Mouse (Mus musculus): ENCODE measurements around the gene Dock4. TPM values are rescaled to one million over a fixed set of nuclear protein-coding genes. Genes with fewer than 3 reads are reported as not detected.

The Dock4 gene
- 30.1 and 31.9 TPM in 2 replicates for polyA plus RNA-seq (2015; fragmentation: Nextera tagmentation; extraction: Ambion mirVana)

GRCm38 (mm10) chr12:40445648-40446449, at the start of gene Dock4, which contains the start of gene Zfp277:
Dock4 (plus strand) TSS chr12:40445952.
Zfp277 (minus strand) TSS chr12:40445902.
- under 1% methylated on average over 80 of the region's 80 CpGs for WGBS
- peak within 1 kb of the TSS; percentile 86 for H3K9ac ChIP-seq (replicated peaks)

DNA sequence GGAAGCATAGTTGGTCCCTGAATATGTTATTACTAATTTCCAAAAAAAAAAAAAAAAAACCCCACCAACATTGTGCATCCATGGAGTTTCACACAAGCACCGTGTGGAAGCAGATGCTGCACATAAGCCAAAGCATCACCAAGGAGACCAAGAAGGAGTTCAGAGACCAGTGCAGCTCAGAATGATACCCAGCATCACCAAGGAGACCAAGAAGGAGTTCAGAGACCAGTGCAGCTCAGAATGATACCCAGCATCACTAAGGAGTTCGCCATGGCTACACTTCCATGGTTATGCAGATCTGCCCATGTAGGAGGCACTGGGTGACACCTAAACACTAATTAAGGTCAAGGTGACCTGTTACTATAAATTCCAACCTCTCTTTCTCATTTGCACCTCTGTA, 46.8 kb upstream of the Dock4 start:
- Histone ChIP-seq H3K4me3 (no peak overlapping the region), H3K27ac (replicated peaks) (no peak overlapping the region), H3K9ac (replicated peaks) (no peak overlapping the region), H3K9me3 (no peaks in the 10 kb centered on the region), H3K4me2 (replicated peaks) (no peak overlapping the region), H3K36me3 (no peaks in the 10 kb centered on the region), H3K27me3 (no peaks in the 10 kb centered on the region), H3K4me1 (no peaks in the 10 kb centered on the region)
- ATAC-seq (replicated peaks) = no peak
- 87% methylated on average over 2 of the region's 2 CpGs for WGBS

More at GRCm38 (mm10) chr12:40445648-40446449, at the start of gene Dock4, which contains the start of gene Zfp277:
- Histone ChIP-seq H3K4me3 (peak within 1 kb of the TSS; percentile 85), H3K4me2 (replicated peaks) (peak within 1 kb of the TSS; percentile 91), H3K27ac (replicated peaks) (peak within 1 kb of the TSS; percentile 95), H3K27me3 (no peaks in the 10 kb centered on the region), H3K36me3 (no peaks in the 10 kb centered on the region), H3K9me3 (no peaks in the 10 kb centered on the region), H3K4me1 (peaks cover 22% of the 10 kb centered on the region)
- ATAC-seq (replicated peaks) = peak; percentile 99

- Histone ChIP-seq H3K4me2 (replicated peaks) (no peak overlapping the region), H3K36me3 (no peaks in the 10 kb centered on the region), H3K9me3 (no peaks in the 10 kb centered on the region), H3K27me3 (no peaks in the 10 kb centered on the region), H3K9ac (replicated peaks) (no peak overlapping the region), H3K4me3 (no peak overlapping the region), H3K27ac (replicated peaks) (no peak overlapping the region), H3K4me1 (no peaks in the 10 kb centered on the region)
- ATAC-seq (replicated peaks) = no peak
- 90% methylated on average over 2 of the region's 2 CpGs for WGBS
These were observed 46.4 kb upstream of the Dock4 start for GRCm38 (mm10) chr12:40399386-40399785.

- no peaks in the 10 kb centered on the region for H3K9me3 ChIP-seq
- no peak overlapping the region for H3K4me3 ChIP-seq
- WGBS = 71% methylated on average over 10 of the region's 10 CpGs
- H3K4me1 ChIP-seq = no peaks in the 10 kb centered on the region
- no peak for ATAC-seq (replicated peaks)
- no peaks in the 10 kb centered on the region for H3K27me3 ChIP-seq
- H3K9ac ChIP-seq (replicated peaks) = no peak overlapping the region
- H3K36me3 ChIP-seq = no peaks in the 10 kb centered on the region
- no peak overlapping the region for H3K27ac ChIP-seq (replicated peaks)
- H3K4me2 ChIP-seq (replicated peaks) = no peak overlapping the region
These were observed 45.9 kb upstream of the Dock4 start for GRCm38 (mm10) chr12:40399812-40400211.

- Histone ChIP-seq H3K4me1 (peaks cover 9% of the 10 kb centered on the region), H3K27me3 (no peaks in the 10 kb centered on the region), H3K9me3 (no peaks in the 10 kb centered on the region), H3K36me3 (peaks cover under 1% of the 10 kb centered on the region; the same call in 1 of the 2 replicates), H3K4me2 (replicated peaks) (no peak overlapping the region; the same call in 1 of the 2 replicates), H3K4me3 (no peak overlapping the region), H3K9ac (replicated peaks) (no peak overlapping the region), H3K27ac (replicated peaks) (peak overlapping the region; percentile 66; the same call in 1 of the 2 replicates)
- ATAC-seq (replicated peaks) = peak; percentile 86
- WGBS = 21% methylated on average over 5 of the region's 5 CpGs
These were observed 31.0 kb upstream of the Dock4 start for GRCm38 (mm10) chr12:40414682-40415311.

GRCm38 (mm10) chr12:40415312-40415925, 30.3 kb upstream of the Dock4 start:
- 59% methylated on average over 8 of the region's 8 CpGs for WGBS
- ATAC-seq (replicated peaks) = peak; percentile 69
- H3K9ac ChIP-seq (replicated peaks) = no peak overlapping the region
- H3K27me3 ChIP-seq = no peaks in the 10 kb centered on the region
- H3K4me3 ChIP-seq = no peak overlapping the region
- H3K9me3 ChIP-seq = no peaks in the 10 kb centered on the region
- H3K4me2 ChIP-seq (replicated peaks) = no peak overlapping the region
- no peaks in the 10 kb centered on the region for H3K36me3 ChIP-seq
- no peak overlapping the region for H3K27ac ChIP-seq (replicated peaks)
- H3K4me1 ChIP-seq = peaks cover 9% of the 10 kb centered on the region

DNA sequence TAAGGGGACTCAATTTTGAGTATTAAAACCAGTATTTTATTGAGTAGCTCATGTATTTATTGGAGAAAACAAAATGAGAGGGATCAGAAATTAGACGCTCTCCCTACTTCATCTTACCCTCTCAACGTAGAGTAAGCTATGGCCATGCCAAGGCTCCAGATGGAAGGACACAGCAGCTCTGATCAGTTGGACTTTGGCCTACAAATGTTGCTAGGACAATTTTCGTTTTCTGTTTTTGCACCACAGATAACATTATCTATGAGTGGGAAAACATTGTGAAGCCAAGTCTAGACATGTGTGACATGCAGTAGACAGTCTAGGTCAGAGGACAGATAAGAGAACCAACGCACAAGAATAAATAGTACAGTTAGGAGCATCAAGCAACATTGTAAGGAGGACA, 28.5 kb upstream of the Dock4 start:
- H3K9ac ChIP-seq (replicated peaks) = no peak overlapping the region
- 90% methylated on average over 4 of the region's 4 CpGs for WGBS
- peaks cover 9% of the 10 kb centered on the region for H3K4me1 ChIP-seq

DNA sequence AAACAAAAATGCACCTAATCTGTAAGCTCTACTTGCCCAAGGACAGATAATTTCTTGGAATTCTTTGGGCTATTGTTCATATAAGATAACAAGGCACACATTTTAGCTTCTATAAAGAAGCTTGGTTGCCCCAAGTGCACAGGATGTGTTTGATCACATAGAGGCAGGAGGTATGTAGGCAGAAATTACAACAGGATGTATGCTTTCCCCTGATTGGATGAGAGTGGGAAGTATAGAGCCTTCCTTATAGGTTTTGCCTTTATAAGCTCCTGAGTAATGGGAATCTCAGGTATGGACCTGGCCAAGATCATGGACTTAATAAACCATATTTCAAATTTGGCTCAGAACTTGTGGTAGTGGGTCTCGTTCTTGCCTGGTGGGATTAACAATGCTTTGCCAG, 20.8 kb upstream of the Dock4 start:
- 0 out of 2 replicates have a peak, but pooled peaks cover under 1% of the 10 kb centered on the region for H3K4me1 ChIP-seq
- no peaks in the 10 kb centered on the region for H3K9me3 ChIP-seq
- H3K27ac ChIP-seq (replicated peaks) = no peak overlapping the region
- H3K9ac ChIP-seq (replicated peaks) = no peak overlapping the region
- ATAC-seq (replicated peaks) = no peak
- H3K27me3 ChIP-seq = no peaks in the 10 kb centered on the region
- H3K4me2 ChIP-seq (replicated peaks) = no peak overlapping the region
- H3K36me3 ChIP-seq = no peaks in the 10 kb centered on the region; the same call in 1 of the 2 replicates
- WGBS = 82% methylated on average over 1 of the region's 1 CpGs
- no peak overlapping the region for H3K4me3 ChIP-seq

More for the DNA sequence above, 28.5 kb upstream of the Dock4 start:
- H3K27ac ChIP-seq (replicated peaks) = no peak overlapping the region
- no peak overlapping the region for H3K4me3 ChIP-seq
- no peak overlapping the region for H3K4me2 ChIP-seq (replicated peaks)
- no peaks in the 10 kb centered on the region for H3K36me3 ChIP-seq
- no peaks in the 10 kb centered on the region for H3K9me3 ChIP-seq
- no peaks in the 10 kb centered on the region for H3K27me3 ChIP-seq
- no peak for ATAC-seq (replicated peaks)

DNA sequence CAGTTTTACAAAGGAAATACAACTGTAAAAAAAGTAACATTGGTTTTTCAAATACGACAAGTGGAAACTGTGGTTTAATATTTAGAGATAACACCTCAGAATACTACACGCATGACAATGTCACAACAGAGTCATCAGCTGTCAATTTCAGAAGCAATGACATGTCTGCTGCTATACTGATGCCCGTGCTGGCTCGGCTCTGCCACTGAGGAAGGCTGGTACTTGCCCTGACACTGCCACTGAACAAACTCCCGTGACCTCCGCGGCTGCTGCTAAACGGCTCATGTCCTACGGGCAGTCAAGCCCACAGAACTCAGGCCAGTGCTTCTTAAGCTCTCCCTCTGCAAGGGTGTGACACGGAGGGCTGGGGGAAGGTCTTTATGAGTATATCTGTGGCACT, 18.1 kb upstream of the Dock4 start:
- H3K27ac ChIP-seq (replicated peaks) = no peak overlapping the region
- ATAC-seq (replicated peaks) = no peak
- H3K4me1 ChIP-seq = peaks cover 4% of the 10 kb centered on the region; the same call in 1 of the 2 replicates
- 85% methylated on average over 10 of the region's 10 CpGs for WGBS
- H3K4me2 ChIP-seq (replicated peaks) = no peak overlapping the region
- H3K36me3 ChIP-seq = no peaks in the 10 kb centered on the region; the same call in 1 of the 2 replicates
- H3K9ac ChIP-seq (replicated peaks) = no peak overlapping the region
- no peak overlapping the region for H3K4me3 ChIP-seq
- H3K27me3 ChIP-seq = no peaks in the 10 kb centered on the region
- no peaks in the 10 kb centered on the region for H3K9me3 ChIP-seq

- Histone ChIP-seq H3K4me3 (no peak overlapping the region), H3K36me3 (no peaks in the 10 kb centered on the region; the same call in 1 of the 2 replicates), H3K4me2 (replicated peaks) (no peak overlapping the region), H3K9ac (replicated peaks) (no peak overlapping the region), H3K9me3 (no peaks in the 10 kb centered on the region), H3K27ac (replicated peaks) (no peak overlapping the region), H3K4me1 (peaks cover 4% of the 10 kb centered on the region; the same call in 1 of the 2 replicates), H3K27me3 (no peaks in the 10 kb centered on the region)
- no peak for ATAC-seq (replicated peaks)
- 66% methylated on average over 3 of the region's 3 CpGs for WGBS
These were observed 15.8 kb upstream of the Dock4 start for GRCm38 (mm10) chr12:40429976-40430375.

DNA sequence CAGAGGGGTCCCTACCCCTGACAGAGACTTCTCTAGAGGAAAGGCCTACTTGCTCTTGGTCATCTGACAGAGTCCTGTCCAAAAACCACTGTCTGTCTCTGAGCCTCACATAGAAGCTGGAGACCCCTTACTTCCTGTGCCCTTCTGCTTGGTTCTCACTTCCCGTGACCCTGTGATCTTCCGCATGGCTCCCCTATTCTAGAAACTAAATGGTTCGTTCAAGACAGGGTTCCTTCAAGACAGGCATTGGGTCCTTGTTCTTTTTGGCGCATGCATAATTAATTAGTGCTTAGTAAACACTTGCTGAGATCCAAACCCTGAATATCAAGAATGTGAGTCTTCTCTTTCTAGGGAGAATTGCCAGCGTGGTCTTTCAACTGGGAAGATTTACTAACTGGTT, 14.7 kb upstream of the Dock4 start:
- Histone ChIP-seq H3K4me2 (replicated peaks) (no peak overlapping the region), H3K27ac (replicated peaks) (no peak overlapping the region), H3K36me3 (no peaks in the 10 kb centered on the region), H3K4me1 (peaks cover 4% of the 10 kb centered on the region; the same call in 1 of the 2 replicates), H3K9me3 (no peaks in the 10 kb centered on the region), H3K9ac (replicated peaks) (no peak overlapping the region), H3K4me3 (no peak overlapping the region), H3K27me3 (no peaks in the 10 kb centered on the region)
- 0 out of 2 replicates have a peak, but pooled peaks have one; percentile 35 for ATAC-seq (replicated peaks)
- WGBS = 32% methylated on average over 5 of the region's 5 CpGs

- WGBS = 35% methylated on average over 3 of the region's 3 CpGs
- no peak overlapping the region for H3K27ac ChIP-seq (replicated peaks)
- no peak overlapping the region for H3K4me3 ChIP-seq
- no peak for ATAC-seq (replicated peaks)
- no peaks in the 10 kb centered on the region for H3K27me3 ChIP-seq
- H3K9ac ChIP-seq (replicated peaks) = no peak overlapping the region
- H3K9me3 ChIP-seq = no peaks in the 10 kb centered on the region
- H3K4me2 ChIP-seq (replicated peaks) = no peak overlapping the region
- no peaks in the 10 kb centered on the region for H3K36me3 ChIP-seq
- H3K4me1 ChIP-seq = peaks cover 6% of the 10 kb centered on the region; the same call in 1 of the 2 replicates
These were observed 11.7 kb upstream of the Dock4 start for GRCm38 (mm10) chr12:40434101-40434500.
